Comparison of ENCODE assay signal across 9 mouse cellular contexts in genomic region chr17:46433627-46434026, GRCm38 (mm10). TPM values are rescaled to one million over a fixed set of nuclear protein-coding genes. Genes with fewer than 3 reads are reported as not detected.
DNase-seq lines count a peak whose midpoint lies in the region; ATAC-seq and TF ChIP-seq lines count a peak whose summit lies in the region.
"Had no signal": no experiment of that assay in that cellular context is flagged by ENCODE, and none has a peak within 500 bp of the region (broad histone marks: within the 10 kb centered on the region; RNA-seq: fewer than 3 reads in every experiment).

No protein-coding gene starts in this region.

- H3K27ac ChIP-seq in heart, postnatal 0 days (ENCODE audit: low read depth), result no peak overlapping the region
- no peak overlapping the region for H3K27ac ChIP-seq in neural tube, embryonic 14.5 days (ENCODE audit: low read depth, low read length)

- no peaks in the 10 kb centered on the region for H3K36me3 ChIP-seq in heart, postnatal 0 days (replicated peaks; ENCODE audit: control insufficient read depth, insufficient read depth, low read length)
- H3K36me3 ChIP-seq in neural tube, embryonic 14.5 days (ENCODE audit: control insufficient read depth, insufficient read depth, low read length), result no peaks in the 10 kb centered on the region

- H3K27me3 ChIP-seq in heart, postnatal 0 days (ENCODE audit: control insufficient read depth, insufficient read depth, low read length), result peaks cover 27% of the 10 kb centered on the region
- no peaks in the 10 kb centered on the region for H3K27me3 ChIP-seq in neural tube, embryonic 14.5 days (ENCODE audit: control insufficient read depth, insufficient read depth, low read length)

- intact Hi-C loops in left cerebral cortex, postnatal 25 days (cut with DNase I), result no loop called here

- H3K9ac ChIP-seq in heart, postnatal 0 days (replicated peaks; ENCODE audit: low read depth, low read length), result no peak overlapping the region
- H3K9ac ChIP-seq in neural tube, embryonic 14.5 days (replicated peaks; ENCODE audit: low read depth, low read length), result no peak overlapping the region

- no peak for TF ChIP-seq CTCF in heart, postnatal 0 days (IDR thresholded peaks at IDR 0.05; ENCODE audit: low read depth)

- no peak overlapping the region for H3K4me3 ChIP-seq in heart, postnatal 0 days (ENCODE audit: low read depth, low read length)
- no peak overlapping the region for H3K4me3 ChIP-seq in neural tube, embryonic 14.5 days (ENCODE audit: low read depth, low read length)

- ATAC-seq in heart, postnatal 0 days (ENCODE audit: insufficient read depth, low read depth), result peak; percentile 49; the same call in 1 of the 2 replicates
- peak; percentile 36; the same call in 1 of the 2 replicates for ATAC-seq in neural tube, embryonic 14.5 days (ENCODE audit: low read depth)
- ATAC-seq in monocyte, adult 5-6 weeks (replicated peaks; ENCODE audit: insufficient number of reproducible peaks, low FRiP score, low TSS enrichment, poor library complexity, severe bottlenecking), result no peak

- 3% methylated on average over 17 of the region's 17 CpGs for WGBS in heart, postnatal 0 days
- 2% methylated on average over 17 of the region's 17 CpGs for WGBS in neural tube, embryonic 14.5 days

- H3K4me2 ChIP-seq in heart, postnatal 0 days (ENCODE audit: low read depth, low read length), result peak overlapping the region; percentile 33; the same call in 1 of the 2 replicates
- H3K4me2 ChIP-seq in neural tube, embryonic 14.5 days (ENCODE audit: low read depth, low read length), result 0 out of 2 replicates have a peak overlapping the region, but pooled peaks have one; percentile 18

- TF ChIP-seq EP300 in heart, postnatal 0 days (IDR thresholded peaks at IDR 0.05; ENCODE audit: low read depth), result no peak

- DNase-seq in urinary bladder, adult 2 months (ENCODE audit: low spot score), result peak; percentile 23
- no peak for DNase-seq in urinary bladder, adult 18-20 months (ENCODE audit: low spot score in 2 of 2)
- no peak for DNase-seq in heart, postnatal 0 days (ENCODE audit: low spot score)
- DNase-seq in kidney, postnatal 4 days, result peak; percentile 70 to 79
- DNase-seq in thymus, adult 18-20 months, result no peak
- no peak for DNase-seq in left cerebral cortex, postnatal 25 days (ENCODE audit: low spot score in 2 of 2)

- no peaks in the 10 kb centered on the region for H3K4me1 ChIP-seq in heart, postnatal 0 days (ENCODE audit: control insufficient read depth, insufficient read depth)
- H3K4me1 ChIP-seq in neural tube, embryonic 14.5 days (ENCODE audit: control insufficient read depth, insufficient read depth, low read length), result no peaks in the 10 kb centered on the region

- no peaks in the 10 kb centered on the region for H3K9me3 ChIP-seq in heart, postnatal 0 days (replicated peaks; ENCODE audit: control insufficient read depth, low read length)
- H3K9me3 ChIP-seq in neural tube, embryonic 14.5 days (ENCODE audit: control insufficient read depth, low read length), result no peaks in the 10 kb centered on the region

RNA-seq across cellular contexts. Expression of gene Slc22a7, which starts 4.6 kb away (rescaled TPM):
- polyA plus RNA-seq in urinary bladder, adult 2 months (2012; rRNA removed), result not detected in 2 replicates
- not detected in 2 replicates for total RNA-seq in heart, postnatal 0 days (2014; rRNA removed; ENCODE audit: low replicate concordance)
- not detected in 2 replicates for polyA plus RNA-seq in heart, postnatal 0 days (2015; fragmentation: Nextera tagmentation; extraction: Ambion mirVana)
- not detected in 2 replicates for polyA plus RNA-seq in neural tube, embryonic 14.5 days (2014; fragmentation: Nextera tagmentation; extraction: Ambion mirVana)
- not detected in 3 replicates for total RNA-seq in monocyte, adult 5-6 weeks (2017)
- under 1 TPM in 1 of 2 experiments, not detected in 1; 0.25 TPM for total RNA-seq in left cerebral cortex, postnatal 25 days (2021)
- total RNA-seq: hematopoietic stem cell, adult 5-6 weeks had no signal

RNA-seq across cellular contexts. Expression of gene Crip3, which starts 4.9 kb away (rescaled TPM):
- polyA plus RNA-seq in urinary bladder, adult 2 months (2012; rRNA removed), result 0.76 and 1.6 TPM in 2 replicates
- 1.5 TPM in 1 of 2 replicates, not detected in the other for total RNA-seq in heart, postnatal 0 days (2014; rRNA removed; ENCODE audit: low replicate concordance)
- polyA plus RNA-seq in heart, postnatal 0 days (2015; fragmentation: Nextera tagmentation; extraction: Ambion mirVana), result 0.48 and 1.00 TPM in 2 replicates
- polyA plus RNA-seq in neural tube, embryonic 14.5 days (2014; fragmentation: Nextera tagmentation; extraction: Ambion mirVana), result 2.2 and 2.4 TPM in 2 replicates
- total RNA-seq in monocyte, adult 5-6 weeks (2017), result not detected in 3 replicates
- 1 to 10 TPM; 6.2 to 6.6 TPM for total RNA-seq in left cerebral cortex, postnatal 25 days (2021)
- total RNA-seq: hematopoietic stem cell, adult 5-6 weeks had no signal

RNA-seq across cellular contexts. Expression of gene Zfp318, which starts 50.1 kb away (rescaled TPM):
- 10.1 and 11.7 TPM in 2 replicates for polyA plus RNA-seq in urinary bladder, adult 2 months (2012; rRNA removed)
- total RNA-seq in heart, postnatal 0 days (2014; rRNA removed; ENCODE audit: low replicate concordance), result 5.3 and 18.1 TPM in 2 replicates
- polyA plus RNA-seq in heart, postnatal 0 days (2015; fragmentation: Nextera tagmentation; extraction: Ambion mirVana), result 4.2 and 4.4 TPM in 2 replicates
- polyA plus RNA-seq in neural tube, embryonic 14.5 days (2014; fragmentation: Nextera tagmentation; extraction: Ambion mirVana), result 30.0 and 32.5 TPM in 2 replicates
- 23.5 to 54.0 TPM (median 33.9 TPM) in 3 replicates for total RNA-seq in monocyte, adult 5-6 weeks (2017)
- total RNA-seq in left cerebral cortex, postnatal 25 days (2021), result 10 to 100 TPM; 58.8 to 67.8 TPM

RNA-seq across cellular contexts. Expression of gene Ttbk1, which starts 53.8 kb away (rescaled TPM):
- polyA plus RNA-seq in urinary bladder, adult 2 months (2012; rRNA removed), result 0.06 and 0.07 TPM in 2 replicates
- 0.31 and 0.80 TPM in 2 replicates for total RNA-seq in heart, postnatal 0 days (2014; rRNA removed; ENCODE audit: low replicate concordance)
- polyA plus RNA-seq in heart, postnatal 0 days (2015; fragmentation: Nextera tagmentation; extraction: Ambion mirVana), result 0.04 TPM in 2 replicates
- polyA plus RNA-seq in neural tube, embryonic 14.5 days (2014; fragmentation: Nextera tagmentation; extraction: Ambion mirVana), result 6.3 and 7.0 TPM in 2 replicates
- under 0.01 to 0.58 TPM (median 0.48 TPM) in 3 replicates for total RNA-seq in monocyte, adult 5-6 weeks (2017)
- total RNA-seq in left cerebral cortex, postnatal 25 days (2021), result 100 to 1,000 TPM; 133 to 141 TPM

Comparison
In these comparisons a context has a peak if more than half of its experiments do, and no peak if none do; other contexts are left out.
1. DNase-seq: peak in urinary bladder, adult 2 months (single experiment) and kidney, postnatal 4 days (2 of 2); none in urinary bladder, adult 18-20 months (0 of 2), heart, postnatal 0 days (single experiment), thymus, adult 18-20 months (0 of 2) and left cerebral cortex, postnatal 25 days (0 of 2).